Mouse (Mus musculus) ZHBTc4 (cell line): Measurements from ENCODE around the gene Scrn3.

Experiments
- DNase-seq: peaks from one replicate; pipeline ENCODE4 v3.0.0-alpha.2; 2011; ENCODE audit warnings: low read depth, low spot score

The Scrn3 gene

DNA sequence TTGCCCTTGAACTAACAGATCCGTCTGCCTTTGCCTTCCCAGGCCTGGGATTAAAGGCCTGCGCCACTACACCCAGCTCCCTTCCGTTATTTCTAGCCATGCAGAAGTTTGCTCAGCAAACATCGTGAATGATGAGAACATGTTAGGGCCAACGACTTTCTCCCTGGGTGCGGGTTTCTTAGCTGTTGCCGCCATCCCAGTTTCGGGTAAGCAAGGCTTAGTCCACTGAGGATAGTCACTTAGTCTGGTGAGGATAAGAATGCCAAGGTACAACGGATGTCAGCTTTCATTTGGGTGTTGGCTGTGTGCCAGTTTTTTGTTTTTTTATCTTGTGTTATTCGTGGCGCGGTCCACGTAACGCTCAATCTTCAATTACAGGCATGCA, 708 bp downstream of the Scrn3 start:
- peak; percentile 56 for DNase-seq

DNA sequence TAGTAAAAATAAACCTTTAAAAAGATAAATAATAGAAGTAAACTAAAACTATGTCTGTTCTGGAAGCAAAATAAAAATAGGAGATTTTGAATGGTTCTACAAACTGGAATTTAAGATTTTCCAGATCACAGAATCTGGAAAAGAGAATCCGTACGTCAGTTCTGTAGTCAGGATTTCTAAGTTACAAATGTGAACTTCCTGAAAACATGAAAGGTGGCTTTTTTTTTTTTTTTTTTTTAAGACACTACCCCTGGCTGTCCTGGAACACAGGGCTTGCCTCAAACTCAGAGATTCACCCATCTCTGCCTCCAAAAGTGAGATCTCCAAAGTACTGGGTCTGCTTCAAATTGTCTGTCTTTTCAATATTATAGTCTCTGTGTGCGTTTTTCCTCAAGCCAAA, 1.9 kb downstream of the Scrn3 start:
- no peak for DNase-seq

DNA sequence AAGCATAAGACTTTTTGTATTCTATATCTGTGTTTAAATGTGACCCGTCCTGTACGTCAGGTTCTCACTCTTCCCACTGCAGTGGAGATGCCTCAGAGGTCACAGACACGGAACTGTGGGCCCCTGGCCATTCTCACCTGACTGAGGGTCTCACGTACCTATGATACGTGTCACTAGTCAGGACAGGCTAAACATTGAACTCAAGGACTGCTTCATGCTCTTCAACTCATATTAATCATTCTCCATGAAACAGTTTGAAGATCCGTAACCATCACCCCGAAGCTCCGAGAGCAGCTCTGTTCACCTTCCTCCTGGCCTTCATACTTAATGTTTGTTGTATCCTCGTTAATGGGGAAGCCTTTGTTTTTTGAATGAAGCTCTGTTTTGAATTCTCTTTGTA, 5.0 kb downstream of the Scrn3 start:
- DNase-seq = no peak

DNA sequence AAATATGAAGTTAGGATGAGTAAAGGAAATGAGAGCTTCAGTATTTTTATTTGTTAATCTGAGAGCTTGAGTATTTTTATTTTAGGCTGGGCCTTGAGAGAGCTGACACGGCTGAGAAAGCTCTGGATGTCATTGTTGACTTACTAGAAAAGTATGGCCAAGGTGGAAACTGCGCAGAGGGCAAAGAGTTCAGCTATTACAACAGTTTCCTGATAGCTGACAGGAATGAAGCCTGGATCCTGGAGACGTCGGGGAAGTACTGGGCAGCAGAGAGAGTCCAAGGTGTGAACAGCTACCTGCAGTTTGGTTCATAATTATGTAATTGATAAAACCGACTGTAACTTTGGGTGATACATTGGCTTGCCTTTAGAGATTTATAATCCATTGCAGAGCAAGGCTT, 6.8 kb downstream of the Scrn3 start:
- no peak for DNase-seq

DNA sequence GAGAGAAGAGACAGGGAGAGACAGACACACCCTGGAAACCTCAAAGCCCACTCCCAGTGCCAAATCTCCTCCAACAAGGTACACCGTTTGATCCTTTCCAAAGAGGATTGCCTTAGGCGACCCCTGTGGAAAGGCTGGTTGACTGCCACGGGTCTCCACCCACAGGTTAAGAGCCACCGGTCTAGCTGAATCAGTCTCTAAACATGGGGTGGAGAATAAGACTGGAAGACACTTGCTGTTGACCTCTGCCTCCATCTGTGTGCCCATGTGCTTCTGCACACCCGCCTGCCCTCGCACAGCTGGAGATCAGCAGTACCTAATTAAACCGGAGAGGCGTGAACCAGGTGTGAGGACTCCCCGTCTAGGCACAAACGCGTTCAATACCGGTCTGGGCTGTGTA, 10.6 kb downstream of the Scrn3 start:
- DNase-seq = peak; percentile 66

DNA sequence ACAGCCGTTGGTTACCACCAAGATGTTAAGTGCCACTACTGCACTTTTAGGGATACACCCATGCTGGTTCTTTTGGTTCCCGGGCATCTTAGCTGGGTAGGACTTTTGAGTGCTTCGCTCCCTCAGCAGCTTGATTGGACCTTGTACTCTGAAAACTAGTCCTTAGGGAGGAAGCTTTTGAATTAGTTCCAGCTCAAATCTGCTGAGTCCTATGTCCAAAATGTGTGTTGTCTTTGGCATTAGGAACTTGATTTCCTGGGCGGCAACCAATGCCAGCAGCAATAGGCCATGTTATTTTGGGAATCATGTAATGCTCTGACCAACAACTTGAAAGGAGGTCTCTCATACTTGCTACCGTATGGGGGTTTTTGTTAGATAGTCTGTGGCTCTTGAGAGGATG, 13.5 kb downstream of the Scrn3 start:
- DNase-seq = no peak

DNA sequence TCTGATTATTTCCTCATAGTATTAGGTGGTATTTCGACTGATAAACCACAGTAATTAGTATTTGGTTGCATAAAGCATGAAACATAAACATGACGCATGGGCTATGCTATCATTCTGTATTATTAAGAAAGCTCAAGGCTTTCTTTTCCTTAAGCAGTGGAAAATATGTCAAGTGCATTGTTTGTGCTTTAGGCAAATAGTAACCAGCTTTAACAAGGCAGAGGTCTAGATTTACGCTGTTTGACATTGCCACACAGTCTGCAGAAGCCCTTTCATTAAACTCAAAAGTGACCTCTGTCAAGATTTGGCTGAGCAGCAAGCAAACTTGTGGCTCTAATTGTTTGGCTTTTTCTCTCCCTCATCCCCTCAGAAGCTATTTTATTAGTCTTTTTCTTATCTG, 23.5 kb downstream of the Scrn3 start:
- DNase-seq = no peak

DNA sequence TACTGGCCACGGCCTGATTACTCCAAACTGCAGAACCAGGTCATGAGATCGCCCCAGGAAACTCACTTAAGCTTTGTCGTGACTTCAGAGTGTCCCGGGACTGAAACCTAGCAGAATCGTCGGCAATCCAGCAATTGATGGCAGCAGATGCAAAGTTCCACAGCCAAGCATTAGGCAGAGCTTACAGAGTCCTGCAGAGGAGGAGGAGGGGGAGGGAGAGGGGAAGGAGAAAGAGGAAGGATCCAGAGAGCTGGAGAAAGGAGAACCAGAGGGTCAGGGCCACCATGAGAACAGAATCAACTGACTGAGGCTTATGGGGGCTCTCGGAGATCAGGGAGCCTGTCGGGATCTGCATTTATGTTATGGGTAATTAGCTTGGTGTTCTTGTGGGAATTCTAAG, 26.0 kb downstream of the Scrn3 start:
- DNase-seq = no peak

DNA sequence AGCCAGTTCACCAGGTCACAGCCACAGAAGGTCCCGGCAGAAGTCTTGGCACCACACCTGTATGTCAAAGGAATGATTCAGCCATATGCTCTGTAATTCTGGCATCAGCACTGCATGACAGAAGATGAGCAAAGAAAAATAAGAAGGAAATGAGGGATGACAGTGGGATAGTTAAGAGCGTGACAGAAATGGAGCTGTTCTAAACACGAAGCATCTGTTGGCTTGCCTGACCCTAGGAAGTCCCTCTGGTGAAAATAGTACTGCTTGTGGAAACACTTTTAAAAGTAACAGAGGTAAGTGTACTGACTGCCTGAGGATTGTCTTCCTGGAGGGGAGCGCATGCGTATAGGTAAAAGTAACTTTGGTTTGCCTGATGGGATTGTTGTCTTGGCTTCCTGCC, 31.3 kb downstream of the Scrn3 start:
- DNase-seq = no peak

DNA sequence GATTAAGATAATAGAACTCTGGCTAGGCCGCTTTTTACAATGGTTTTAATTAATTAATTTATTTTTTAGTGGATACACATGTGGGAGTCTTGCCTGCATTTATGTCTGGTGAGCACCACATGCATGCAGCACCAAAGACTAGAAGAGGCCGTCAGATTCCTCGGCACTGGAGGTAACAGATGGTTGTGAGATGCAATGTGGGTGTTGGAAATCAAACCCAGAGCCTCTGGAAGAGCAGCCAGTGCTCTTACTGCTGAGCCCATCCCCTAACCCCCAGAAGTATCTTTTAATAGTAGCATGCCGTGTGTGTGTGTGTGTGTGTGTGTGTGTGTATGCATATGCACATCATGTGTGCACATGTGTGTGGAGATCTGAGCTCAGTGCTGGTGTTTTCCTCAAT, 32.8 kb downstream of the Scrn3 start:
- no peak for DNase-seq

DNA sequence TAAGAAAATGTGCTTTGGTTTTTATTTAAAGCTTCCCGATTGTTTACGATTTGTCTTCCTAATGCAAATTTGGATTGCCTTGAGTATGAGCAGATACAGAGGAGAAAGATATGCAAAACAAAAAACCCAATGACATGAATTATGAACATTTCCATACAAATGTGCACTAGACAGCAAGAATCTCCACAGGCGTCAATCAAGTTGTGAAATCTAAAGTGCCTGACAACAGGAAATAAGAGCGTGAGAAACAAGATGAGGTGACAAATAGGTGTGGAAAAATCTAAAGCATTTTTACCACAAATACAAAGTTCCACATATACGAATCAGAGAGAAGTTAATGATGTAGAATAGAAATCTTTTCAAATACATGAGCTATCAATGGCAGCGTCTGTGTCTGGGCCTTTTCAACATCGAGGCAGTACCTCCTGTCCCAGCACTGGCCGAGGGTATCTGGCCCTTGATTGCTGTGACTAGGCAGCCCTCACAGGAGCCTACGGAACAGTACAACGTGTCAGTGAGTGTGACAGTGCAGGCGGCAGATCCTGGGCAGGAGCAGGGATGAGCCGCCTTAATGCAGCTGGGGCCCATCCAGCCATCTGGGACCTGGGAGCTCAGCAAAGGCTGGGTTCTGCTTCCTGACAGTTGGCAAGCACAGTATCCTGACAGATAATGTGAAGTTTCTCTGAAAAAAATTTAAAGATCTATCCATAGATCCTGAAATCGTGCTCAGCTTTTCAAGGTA, 34.1 kb downstream of the Scrn3 start:
- no peak for DNase-seq

DNA sequence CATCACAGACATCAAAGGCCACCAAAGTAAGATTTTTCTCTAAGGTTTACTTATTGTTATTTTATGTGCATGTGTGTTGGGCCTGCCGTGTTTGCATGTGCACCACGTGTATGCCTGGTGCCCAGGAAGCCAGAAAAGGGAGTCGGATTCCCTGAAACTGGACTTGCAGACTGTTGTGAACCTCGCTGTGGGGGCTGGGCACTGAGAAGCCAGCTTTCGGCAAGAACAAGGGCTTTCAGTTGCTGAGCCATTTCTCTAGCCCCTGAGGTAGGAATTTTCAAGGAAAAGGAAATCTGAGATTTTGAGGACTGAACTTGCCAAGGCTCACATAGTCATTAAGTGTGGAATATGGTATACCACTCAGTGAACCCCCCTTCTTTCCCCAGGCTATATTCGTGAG, 34.7 kb downstream of the Scrn3 start:
- DNase-seq = no peak

DNA sequence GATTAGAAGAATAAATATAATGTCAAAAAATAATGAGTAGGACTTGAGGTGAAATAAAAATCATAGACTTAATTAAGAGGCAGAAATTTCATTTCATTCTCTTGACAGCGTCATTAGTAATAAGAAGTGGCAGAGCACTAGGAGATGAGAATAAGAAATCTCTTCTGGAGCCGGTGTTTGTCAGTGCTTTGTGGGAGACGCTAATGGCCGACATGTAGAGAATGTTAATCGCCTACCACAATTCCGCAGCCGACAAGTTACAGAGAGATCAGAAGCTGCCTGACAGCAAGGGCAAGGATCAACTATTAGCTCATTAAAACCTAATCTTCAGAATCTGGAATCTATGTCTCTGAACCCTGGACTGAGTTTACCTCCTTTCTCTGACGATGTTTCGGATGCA, 35.4 kb downstream of the Scrn3 start:
- DNase-seq = no peak

DNA sequence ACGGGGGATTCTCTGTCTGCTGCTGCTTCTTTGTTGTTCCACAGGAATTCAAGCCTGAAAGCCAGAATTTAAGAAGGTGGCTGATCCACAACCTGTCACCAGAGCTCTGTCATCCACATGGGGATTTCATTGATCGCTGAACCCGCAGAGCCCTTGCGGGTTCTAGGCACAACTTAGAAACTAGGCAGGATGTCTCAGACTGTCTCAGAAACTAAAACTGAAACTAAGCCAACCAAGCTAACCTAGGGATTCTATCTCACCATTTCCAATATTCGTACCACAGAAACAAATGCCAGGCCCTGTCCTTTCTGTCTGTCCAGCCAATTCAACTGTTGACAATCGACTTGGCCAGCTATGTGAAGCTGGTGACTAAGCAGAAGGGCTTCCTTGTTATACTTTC, 35.8 kb downstream of the Scrn3 start:
- no peak for DNase-seq

DNA sequence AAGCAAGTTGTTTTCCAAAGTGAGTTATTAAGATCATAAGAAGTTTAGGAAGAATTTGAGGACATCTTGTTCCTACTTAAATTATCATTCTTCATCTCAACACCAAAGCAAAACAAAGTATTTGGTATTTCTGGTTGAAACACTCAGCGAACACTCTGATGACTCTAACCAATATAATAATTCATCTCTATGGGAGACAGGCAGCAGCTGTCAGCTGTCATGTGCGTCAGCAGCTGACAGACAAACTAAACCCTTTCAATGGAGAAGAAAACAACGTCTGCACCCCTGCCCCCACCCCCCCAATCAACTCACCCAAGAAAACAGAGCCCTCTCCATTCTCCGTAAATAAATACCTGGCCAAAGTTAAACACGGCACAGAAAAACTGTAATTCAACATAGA, 39.1 kb downstream of the Scrn3 start:
- DNase-seq = no peak

DNA sequence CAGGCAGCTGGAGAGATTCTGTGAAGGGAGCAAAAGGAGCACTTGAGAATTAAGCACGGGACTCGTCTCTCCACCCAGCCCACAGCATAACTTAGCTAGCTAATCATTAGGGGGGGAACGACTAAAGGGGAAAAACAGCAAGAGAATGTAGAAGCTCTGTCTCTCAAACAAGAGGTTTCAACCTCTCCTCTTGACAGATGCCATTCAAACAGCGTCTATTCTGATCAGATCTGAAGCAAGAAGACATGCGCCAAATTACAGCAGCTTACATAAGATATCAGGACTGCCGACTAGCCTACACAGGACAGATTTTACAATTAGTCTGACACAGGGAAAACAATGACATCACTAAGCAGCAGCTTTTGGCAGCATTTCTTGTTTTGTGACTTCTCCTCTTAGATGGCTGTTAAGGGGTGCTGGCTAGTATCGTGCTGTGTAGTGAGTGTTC, 39.5 kb downstream of the Scrn3 start:
- no peak for DNase-seq

DNA sequence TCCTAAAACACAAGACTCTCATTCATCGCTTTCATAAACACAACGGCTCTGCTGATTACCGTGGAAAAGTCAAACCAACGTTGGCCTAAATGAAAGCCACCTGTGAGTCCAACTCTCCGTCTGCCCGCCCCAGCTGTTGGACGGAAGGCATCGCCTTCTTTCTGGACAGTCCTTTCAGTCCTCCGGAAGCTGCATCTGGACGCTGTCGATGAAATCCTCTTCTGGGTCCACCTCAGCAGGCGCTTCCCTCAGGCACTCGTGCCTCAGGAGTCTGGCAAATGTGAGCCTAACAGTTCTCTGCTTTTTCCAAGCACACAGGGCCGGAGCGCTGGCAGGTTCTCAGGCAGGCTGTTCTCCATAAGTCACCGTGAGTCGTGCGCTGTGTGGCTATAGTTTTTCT, 44.6 kb downstream of the Scrn3 start:
- DNase-seq = peak; percentile 31

DNA sequence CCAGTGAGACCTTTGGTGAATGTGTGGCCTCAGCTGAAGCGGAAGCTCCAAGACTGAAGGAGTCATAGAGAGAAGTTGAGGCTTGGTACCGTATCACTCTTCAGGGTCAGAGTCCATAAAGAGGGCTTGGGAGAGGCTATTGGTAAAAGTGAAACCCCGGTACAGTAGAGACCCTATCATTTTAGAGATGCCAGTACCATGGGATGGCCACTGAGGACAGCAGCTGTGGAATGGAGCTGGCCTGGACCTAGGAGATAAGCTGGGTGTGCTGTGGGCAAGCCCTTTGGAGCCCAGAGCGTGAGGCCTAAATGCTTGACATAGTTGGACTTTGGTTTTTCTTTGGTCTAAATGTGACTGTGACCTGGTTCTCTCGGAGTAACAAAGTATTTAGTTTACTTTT, 47.5 kb downstream of the Scrn3 start:
- DNase-seq = no peak

DNA sequence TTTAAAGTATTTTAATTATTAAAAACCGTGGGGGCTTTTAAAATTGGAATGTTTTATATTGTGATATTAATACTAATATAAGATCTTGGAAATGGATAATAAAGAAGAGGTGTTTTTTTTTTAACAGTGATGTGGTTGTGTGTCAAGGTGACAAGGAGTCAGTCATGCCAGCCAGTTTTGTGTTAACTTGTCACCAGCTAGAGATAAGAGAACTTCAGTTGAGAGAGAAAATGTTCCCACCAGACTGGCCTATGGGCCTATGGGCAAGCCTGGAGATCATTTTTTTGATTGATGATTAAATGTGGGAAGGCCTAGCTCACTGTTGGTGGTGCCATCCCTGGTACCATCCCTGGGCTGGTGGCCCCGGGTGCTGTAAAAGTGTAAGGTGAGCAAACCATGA, 48.1 kb downstream of the Scrn3 start:
- no peak for DNase-seq

DNA sequence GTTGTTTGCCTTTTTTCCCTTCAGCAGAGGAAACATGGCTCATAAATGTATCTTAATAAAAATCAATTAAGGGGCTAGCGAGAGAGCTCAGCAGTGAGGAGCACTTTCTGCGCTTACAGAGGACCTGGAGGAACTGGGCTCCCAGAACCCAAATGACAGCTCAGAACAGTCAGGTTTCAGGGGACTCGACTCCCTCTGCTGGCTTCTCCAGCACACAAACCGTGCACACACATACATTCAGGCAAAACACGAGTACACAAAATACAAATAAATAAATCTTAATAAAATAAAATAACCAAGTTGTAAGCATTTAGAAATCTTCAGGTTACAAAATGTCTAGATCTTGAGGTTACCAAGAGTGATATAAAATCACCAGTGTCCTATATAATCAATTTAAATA, 51.0 kb downstream of the Scrn3 start:
- peak; percentile 23 for DNase-seq

DNA sequence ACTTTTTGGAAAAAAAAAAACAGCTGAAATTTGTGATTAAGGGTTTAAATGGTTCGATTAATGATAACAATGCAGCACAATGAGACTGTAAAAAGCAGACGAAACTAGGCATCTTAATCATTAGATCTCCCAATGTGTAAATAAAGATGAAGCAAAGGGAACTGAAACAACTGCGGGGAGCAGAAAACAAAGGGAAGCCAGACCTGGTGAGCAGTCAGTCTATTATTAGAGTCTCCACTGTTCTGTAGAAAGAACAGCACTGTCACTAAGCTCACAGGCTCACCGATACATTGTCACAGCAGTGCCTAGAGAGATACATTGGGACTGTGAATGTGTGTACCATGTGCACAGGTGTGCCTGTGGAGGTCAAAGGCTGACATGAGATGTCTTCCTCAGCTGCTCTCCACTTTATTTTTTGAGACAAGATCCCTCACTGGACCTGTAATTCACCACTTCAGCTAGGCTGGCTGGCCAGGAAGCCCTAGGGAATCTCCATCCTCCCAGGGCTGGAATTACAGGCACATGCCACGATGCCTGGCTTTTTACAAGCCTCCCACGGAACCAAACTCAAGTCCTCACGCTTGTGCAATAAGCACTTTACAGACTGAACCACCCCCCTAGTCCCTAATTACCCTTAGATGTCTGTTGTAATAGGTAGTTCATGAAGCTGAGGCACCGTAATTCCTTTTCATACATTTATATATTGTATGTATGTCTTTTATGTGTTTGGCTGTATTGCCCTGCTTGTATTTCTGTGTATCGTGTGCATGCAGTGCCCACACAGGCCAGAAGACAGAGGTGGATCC, 59.3 kb downstream of the Scrn3 start:
- no peak for DNase-seq

DNA sequence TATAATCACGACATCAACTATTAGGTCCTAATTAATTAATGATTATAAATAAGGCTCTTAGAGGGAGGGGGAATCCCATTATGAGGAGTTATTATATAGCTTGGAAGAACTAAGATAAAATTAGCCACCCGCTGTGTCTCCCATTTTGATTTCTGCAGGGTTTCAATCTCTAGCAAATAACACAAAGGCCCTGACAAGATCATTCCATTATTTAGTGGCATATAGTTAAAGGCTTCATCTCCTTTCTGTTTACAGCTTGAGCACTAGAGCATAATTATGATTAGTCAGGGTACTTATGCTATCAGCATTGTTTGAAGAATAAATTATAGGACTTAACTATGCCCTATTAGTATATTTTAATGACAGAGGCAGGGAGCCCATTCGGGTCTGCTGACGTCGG, 65.9 kb downstream of the Scrn3 start:
- no peak for DNase-seq

DNA sequence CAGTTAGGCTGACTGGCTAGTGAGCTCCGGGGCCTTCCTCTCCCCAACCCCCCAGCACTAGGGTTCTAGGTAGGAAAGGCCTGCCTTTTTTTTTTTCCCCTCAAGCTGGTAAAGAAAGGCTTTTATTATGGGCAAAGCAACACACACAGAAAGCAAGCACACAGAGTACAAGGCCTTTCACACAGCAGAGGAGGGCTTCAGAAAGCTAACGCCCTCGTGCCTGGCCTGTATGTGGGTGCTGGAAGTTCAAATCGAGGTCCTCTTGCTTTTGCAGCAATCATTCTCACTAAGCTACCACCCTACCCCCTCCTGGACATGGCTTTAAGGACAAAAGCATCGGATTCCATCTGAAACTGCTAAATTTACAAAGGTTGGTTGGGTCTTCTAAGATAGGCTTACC, 67.3 kb downstream of the Scrn3 start:
- DNase-seq = no peak
